Mouse (Mus musculus) G1E (cell line): ENCODE data around the gene Slc6a20a. TPM values are rescaled to one million over a fixed set of nuclear protein-coding genes. Genes with fewer than 3 reads are reported as not detected.

Source experiments
- ATAC-seq: 2 replicates; pipeline ENCODE4 v1.8.0; 2016; ENCODE audit warnings: mild to moderate bottlenecking; ENCODE audit not compliant: insufficient number of reproducible peaks, poor library complexity, low FRiP score, severe bottlenecking; ENCODE audit errors: extremely low read depth
- DNase-seq: peaks from one replicate; pipeline ENCODE4 v3.0.0; 2012; ENCODE audit warnings: low spot score
- H3K27me3 ChIP-seq: 2 replicates; pipeline ENCODE4 v1.6.1; 2012; ENCODE audit warnings: mild to moderate bottlenecking, low read length, inconsistent platforms; ENCODE audit not compliant: insufficient read depth
- H3K36me3 ChIP-seq: replicated peaks from 2 replicates; pipeline ENCODE3; 2012; ENCODE audit warnings: mild to moderate bottlenecking, inconsistent platforms
- H3K4me1 ChIP-seq: 2 replicates; pipeline ENCODE4 v1.6.1; 2012; ENCODE audit warnings: low read depth, low read length, inconsistent platforms, mixed read lengths; ENCODE audit not compliant: insufficient read depth
- H3K4me3 ChIP-seq: 2 replicates; pipeline ENCODE4 v1.5.1; 2012; ENCODE audit warnings: low read depth, mild to moderate bottlenecking, inconsistent platforms, low read length, moderate library complexity, mixed read lengths
- H3K9me3 ChIP-seq: replicated peaks from 2 replicates; pipeline ENCODE4 v1.6.1; 2012; ENCODE audit warnings: inconsistent platforms
- CTCF ChIP-seq: IDR thresholded peaks from 2 replicates; pipeline ENCODE4 v1.5.1; 2012; ENCODE audit warnings: low read depth, low read length, inconsistent platforms, mixed read lengths
- GATA1 ChIP-seq: IDR thresholded peaks from 2 replicates; pipeline ENCODE4 v1.6.1; 2012; ENCODE audit warnings: borderline replicate concordance, low read length, inconsistent platforms, mixed read lengths
- GATA2 ChIP-seq: IDR thresholded peaks from 2 replicates; pipeline ENCODE4 v1.6.1; 2012; ENCODE audit warnings: low read depth, low read length, inconsistent platforms, borderline replicate concordance
- POLR2AphosphoS5 ChIP-seq: IDR thresholded peaks from 2 replicates; pipeline ENCODE4 v1.6.1; 2012; ENCODE audit warnings: low read depth, low read length, inconsistent platforms; ENCODE audit not compliant: insufficient replicate concordance
- TAL1 ChIP-seq: conservative IDR thresholded peaks from 2 replicates; pipeline ENCODE4 v1.6.1; 2012; ENCODE audit warnings: low read depth, low read length, inconsistent platforms, mixed read lengths
- polyA plus RNA-seq: library from polyadenylated mRNA; stranded (reverse); fragments of >175 nt; gene quantifications from 2 replicates; pipeline ENCODE4 v1.2.3, GENCODE M21; 2012
- total RNA-seq, 2 experiments: library from RNA; stranded (forward) in 1 of 2; stranded (reverse) in 1 of 2; fragments of 200-1000 nt in 1 of 2; fragments of >200 nt in 1 of 2; fragmentation: Nextera tagmentation in 1 of 2; gene quantifications; 2 replicates each; pipeline ENCODE4 v1.2.3; 2014 to 2017

Gene Slc6a20a
- total and polyA plus RNA-seq, 3 experiments: 0.05 to 16.6 TPM; not detected in 1

GRCm38 (mm10) chr9:123631666-123632065 is 47.0 kb downstream of the Slc6a20a start:
- TF ChIP-seq CTCF: no peak
- TF ChIP-seq TAL1: no peak
- no peak for TF ChIP-seq POLR2AphosphoS5
- no peak for TF ChIP-seq GATA2
- TF ChIP-seq GATA1: no peak
- DNase-seq (no peak), ATAC-seq (no peak)
- Histone ChIP-seq H3K4me1 (no peaks in the 10 kb centered on the region; the same call in 1 of the 2 replicates), H3K9me3 (no peaks in the 10 kb centered on the region), H3K4me3 (no peak overlapping the region), H3K36me3 (no peaks in the 10 kb centered on the region), H3K27me3 (peaks cover 12% of the 10 kb centered on the region)

DNA sequence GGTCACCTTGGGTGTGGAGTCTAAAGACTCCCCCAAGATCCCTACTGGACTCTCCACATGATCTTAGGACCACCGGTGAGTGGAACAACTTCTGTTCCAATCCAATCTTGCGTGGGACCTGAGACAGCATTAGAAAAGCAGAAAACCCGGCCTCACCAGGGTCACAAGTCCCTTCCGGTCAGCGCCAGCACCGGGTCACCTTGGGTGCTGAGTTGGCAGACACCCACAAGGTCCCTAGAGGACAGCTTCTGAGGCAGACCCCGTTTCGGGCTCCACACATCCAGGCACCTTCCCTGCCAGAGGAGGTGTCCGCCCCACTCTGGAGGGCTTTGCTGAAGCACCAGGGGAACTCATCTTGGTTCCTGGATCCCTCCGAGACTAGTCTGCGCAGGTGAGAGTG is 52.9 kb downstream of the Slc6a20a start:
- no peaks in the 10 kb centered on the region for H3K4me1 ChIP-seq
- DNase-seq (no peak), ATAC-seq (no peak)
- H3K36me3 ChIP-seq: no peaks in the 10 kb centered on the region
- no peak overlapping the region for H3K4me3 ChIP-seq
- TF ChIP-seq GATA1: no peak
- TF ChIP-seq POLR2AphosphoS5: no peak
- no peak for TF ChIP-seq TAL1
- H3K9me3 ChIP-seq: no peaks in the 10 kb centered on the region
- H3K27me3 ChIP-seq: peaks cover 3% of the 10 kb centered on the region

- no peak for DNase-seq
- Histone ChIP-seq H3K27me3 (peaks cover 3% of the 10 kb centered on the region; the same call in 1 of the 2 replicates), H3K4me3 (no peak overlapping the region), H3K4me1 (no peaks in the 10 kb centered on the region), H3K36me3 (no peaks in the 10 kb centered on the region), H3K9me3 (no peaks in the 10 kb centered on the region)
- TF ChIP-seq GATA1: no peak
- TF ChIP-seq POLR2AphosphoS5: no peak
- no peak for TF ChIP-seq GATA2
- no peak for TF ChIP-seq TAL1
- no peak for ATAC-seq
Measured at GRCm38 (mm10) chr9:123624741-123625140, 53.9 kb downstream of the Slc6a20a start.

GRCm38 (mm10) chr9:123620311-123621098 is 58.2 kb downstream of the Slc6a20a start:
- Histone ChIP-seq H3K27me3 (no peaks in the 10 kb centered on the region), H3K4me3 (no peak overlapping the region), H3K4me1 (no peaks in the 10 kb centered on the region), H3K9me3 (no peaks in the 10 kb centered on the region), H3K36me3 (no peaks in the 10 kb centered on the region)
- no peak for ATAC-seq
- TF ChIP-seq GATA2 (no peak), TAL1 (no peak), POLR2AphosphoS5 (no peak), CTCF (no peak), GATA1 (no peak)
- no peak for DNase-seq

DNA sequence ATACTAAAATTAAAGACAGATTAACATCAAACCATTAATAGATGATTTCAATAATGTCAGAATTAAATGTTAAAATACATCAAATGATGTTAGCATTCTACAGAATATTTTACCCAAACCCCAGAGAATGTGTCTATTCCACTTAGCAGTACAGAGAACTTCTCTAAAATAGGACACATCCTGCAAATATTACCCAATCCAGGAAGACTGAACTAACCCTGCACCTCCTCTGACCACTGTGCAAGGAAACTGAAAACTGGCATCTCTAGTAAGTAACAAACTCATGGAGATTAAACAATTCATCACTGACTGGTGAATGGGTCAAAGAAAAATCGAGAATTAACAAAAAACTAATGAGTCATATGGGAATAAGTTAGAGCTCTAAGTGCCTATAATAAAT is 77.2 kb downstream of the Slc6a20a start:
- TF ChIP-seq CTCF (no peak), GATA2 (no peak), TAL1 (no peak), POLR2AphosphoS5 (no peak), GATA1 (no peak)
- no peak for DNase-seq
- peaks cover 4% of the 10 kb centered on the region for H3K27me3 ChIP-seq
- H3K4me1 ChIP-seq: no peaks in the 10 kb centered on the region
- no peak for ATAC-seq
- H3K36me3 ChIP-seq: no peaks in the 10 kb centered on the region
- no peak overlapping the region for H3K4me3 ChIP-seq
- H3K9me3 ChIP-seq: no peaks in the 10 kb centered on the region

DNA sequence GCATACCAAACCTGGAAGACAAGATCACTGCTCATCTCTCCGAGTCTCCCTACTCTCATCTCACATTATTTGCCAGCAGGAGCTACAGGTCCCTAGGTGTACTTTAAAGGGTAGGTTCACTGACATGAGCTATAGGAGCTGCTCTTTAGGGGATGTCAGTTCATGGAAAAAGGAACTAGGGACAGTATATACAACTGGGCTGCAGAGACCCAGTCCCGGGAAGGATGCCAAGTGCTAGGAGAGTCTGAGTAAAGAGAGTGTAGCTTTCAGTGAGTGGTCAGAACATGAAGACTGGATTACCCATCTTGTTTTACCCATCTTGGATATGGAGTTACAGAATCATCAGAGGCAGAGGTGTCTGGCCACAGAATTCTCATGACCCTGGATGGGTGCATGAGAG is 81.3 kb downstream of the Slc6a20a start:
- Histone ChIP-seq H3K9me3 (no peaks in the 10 kb centered on the region), H3K27me3 (0 out of 2 replicates have a peak, but pooled peaks cover 2% of the 10 kb centered on the region), H3K4me1 (no peaks in the 10 kb centered on the region), H3K4me3 (no peak overlapping the region), H3K36me3 (peaks cover 12% of the 10 kb centered on the region)
- DNase-seq: no peak
- no peak for TF ChIP-seq CTCF
- TF ChIP-seq TAL1: no peak
- no peak for TF ChIP-seq POLR2AphosphoS5
- no peak for TF ChIP-seq GATA1
- TF ChIP-seq GATA2: no peak
- ATAC-seq: no peak
